Mouse (Mus musculus) hindbrain, embryonic 11.5 days (tissue): ENCODE measurements around the gene Il20. TPM values are rescaled to one million over a fixed set of nuclear protein-coding genes. Genes with fewer than 3 reads are reported as not detected.

Experiments
- ATAC-seq: fragments of 200-750 bp; cut with Nextera tagmentation; 2 replicates; pipeline ENCODE4 v1.8.0; 2017; ENCODE audit warnings: mild to moderate bottlenecking, moderate TSS enrichment, moderate library complexity; ENCODE audit not compliant: low FRiP score
- DNase-seq: peaks from one replicate; pipeline ENCODE4 v3.0.0-alpha.2; 2015; ENCODE audit warnings: low spot score
- H3K27ac ChIP-seq: fragments of 300-500 bp; sonication (generic); 2 replicates; pipeline ENCODE4 v1.5.1; 2014; ENCODE audit warnings: mild to moderate bottlenecking, low read depth, low read length
- H3K27me3 ChIP-seq: fragments of 300-500 bp; sonication (generic); 2 replicates; pipeline ENCODE4 v1.6.1; 2014; ENCODE audit warnings: mild to moderate bottlenecking, low read length, moderate library complexity, mixed read lengths; ENCODE audit not compliant: control insufficient read depth, insufficient read depth
- H3K36me3 ChIP-seq: fragments of 300-500 bp; sonication (generic); 2 replicates; pipeline ENCODE4 v1.6.1; 2014; ENCODE audit warnings: mild to moderate bottlenecking, low read length, moderate library complexity, mixed read lengths; ENCODE audit not compliant: control insufficient read depth, insufficient read depth
- H3K4me1 ChIP-seq: fragments of 300-500 bp; sonication (generic); replicated peaks from 2 replicates; pipeline ENCODE4 v1.6.1; 2014; ENCODE audit warnings: low read length, mixed read lengths; ENCODE audit not compliant: control insufficient read depth, insufficient read depth
- H3K4me2 ChIP-seq: fragments of 300-500 bp; sonication (generic); replicated peaks from 2 replicates; pipeline ENCODE4 v1.6.1; 2014; ENCODE audit warnings: mild to moderate bottlenecking, low read depth, low read length
- H3K4me3 ChIP-seq: fragments of 300-500 bp; sonication (generic); 2 replicates; pipeline ENCODE4 v1.5.1; 2014; ENCODE audit warnings: low read depth, low read length
- H3K9ac ChIP-seq: fragments of 300-500 bp; sonication (generic); 2 replicates; pipeline ENCODE4 v1.6.1; 2014; ENCODE audit warnings: low read depth, low read length
- H3K9me3 ChIP-seq: fragments of 300-500 bp; sonication (generic); 2 replicates; pipeline ENCODE4 v1.6.1; 2016; ENCODE audit warnings: low read length; ENCODE audit not compliant: control insufficient read depth
- WGBS: fragments of 180-500 bp; shearing (Covaris S2); extraction: QIAGEN DNeasy Blood & Tissue Kit; methylation state at CpG from one replicate; pipeline ENCODE4 v1.1.7; 2014; 5-methylcytosine and 5-hydroxymethylcytosine counted together
- polyA plus RNA-seq: library from polyadenylated mRNA; unstranded; fragments of >200 nt; fragmentation: Nextera tagmentation; extraction: Ambion mirVana; gene quantifications from 2 replicates; pipeline ENCODE4 v1.2.1, GENCODE M21; 2014

The Il20 gene
- polyA plus RNA-seq, 1 experiment from 2014 or later = not detected

- Histone ChIP-seq H3K27ac (no peak overlapping the region), H3K4me1 (no peaks in the 10 kb centered on the region), H3K36me3 (no peaks in the 10 kb centered on the region), H3K27me3 (no peaks in the 10 kb centered on the region), H3K4me3 (no peak overlapping the region), H3K4me2 (no peak overlapping the region), H3K9me3 (no peaks in the 10 kb centered on the region), H3K9ac (no peak overlapping the region)
- WGBS = 88% methylated on average over 7 of the region's 7 CpGs
- ATAC-seq = no peak
- DNase-seq = no peak
Observed at GRCm38 (mm10) chr1:130902505-130902904, 8.7 kb downstream of the Il20 start.

GRCm38 (mm10) chr1:130894468-130894867 lies 16.8 kb downstream of the Il20 start:
- H3K4me2 ChIP-seq = no peak overlapping the region
- H3K9me3 ChIP-seq = no peaks in the 10 kb centered on the region
- ATAC-seq (no peak), DNase-seq (no peak)
- no peak overlapping the region for H3K9ac ChIP-seq
- WGBS = 74% methylated on average over 6 of the region's 6 CpGs
- H3K27me3 ChIP-seq = no peaks in the 10 kb centered on the region
- H3K4me3 ChIP-seq = no peak overlapping the region
- no peak overlapping the region for H3K27ac ChIP-seq
- H3K36me3 ChIP-seq = no peaks in the 10 kb centered on the region
- no peaks in the 10 kb centered on the region for H3K4me1 ChIP-seq

DNA sequence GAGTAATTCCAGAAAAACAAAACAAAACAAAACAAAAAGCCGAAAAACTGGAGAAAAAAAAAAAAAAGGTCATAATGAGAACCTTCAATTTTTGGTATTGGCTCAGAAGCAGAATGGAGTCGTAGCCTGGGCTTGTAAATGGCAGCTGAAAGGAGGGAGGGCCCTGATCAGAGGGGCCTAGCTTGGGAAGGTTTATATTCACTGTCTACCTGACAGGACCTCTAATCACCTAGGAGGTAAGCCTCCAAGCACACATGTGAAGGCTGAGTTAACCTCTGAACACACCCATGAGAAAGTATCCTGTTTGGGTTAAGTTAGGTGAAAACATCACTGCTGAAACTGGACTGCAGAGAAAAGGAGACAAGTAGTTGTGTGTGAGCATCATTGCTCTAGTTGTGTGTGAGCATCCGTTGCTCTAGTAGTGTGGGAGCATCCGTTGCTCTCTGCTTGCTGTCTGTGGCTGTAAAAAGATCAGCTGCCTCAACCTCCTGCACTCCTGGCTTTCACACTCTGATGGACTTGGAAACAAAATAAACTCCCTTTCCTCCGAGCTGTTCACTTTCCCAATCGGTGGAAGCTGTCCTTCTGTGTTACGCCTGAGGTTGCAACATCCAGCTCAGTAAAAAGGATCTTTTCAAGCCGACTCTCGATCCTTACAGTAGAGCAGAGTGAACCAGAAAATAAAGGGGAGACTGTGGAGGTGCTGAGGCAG lies 17.8 kb downstream of the Il20 start:
- no peaks in the 10 kb centered on the region for H3K27me3 ChIP-seq
- H3K36me3 ChIP-seq = no peaks in the 10 kb centered on the region
- ATAC-seq = no peak
- H3K9me3 ChIP-seq = no peaks in the 10 kb centered on the region
- no peaks in the 10 kb centered on the region for H3K4me1 ChIP-seq
- WGBS = 78% methylated on average over 9 of the region's 9 CpGs
- no peak overlapping the region for H3K4me3 ChIP-seq
- no peak for DNase-seq
- H3K27ac ChIP-seq = no peak overlapping the region
- H3K9ac ChIP-seq = no peak overlapping the region
- no peak overlapping the region for H3K4me2 ChIP-seq

- Histone ChIP-seq H3K27me3 (no peaks in the 10 kb centered on the region), H3K4me2 (no peak overlapping the region), H3K4me1 (no peaks in the 10 kb centered on the region), H3K9ac (no peak overlapping the region), H3K4me3 (no peak overlapping the region), H3K36me3 (no peaks in the 10 kb centered on the region), H3K9me3 (no peaks in the 10 kb centered on the region), H3K27ac (no peak overlapping the region)
- no peak for ATAC-seq
- WGBS = 79% methylated on average over 1 of the region's 1 CpGs
- DNase-seq = no peak
Observed at GRCm38 (mm10) chr1:130892446-130892845, 18.8 kb downstream of the Il20 start.

DNA sequence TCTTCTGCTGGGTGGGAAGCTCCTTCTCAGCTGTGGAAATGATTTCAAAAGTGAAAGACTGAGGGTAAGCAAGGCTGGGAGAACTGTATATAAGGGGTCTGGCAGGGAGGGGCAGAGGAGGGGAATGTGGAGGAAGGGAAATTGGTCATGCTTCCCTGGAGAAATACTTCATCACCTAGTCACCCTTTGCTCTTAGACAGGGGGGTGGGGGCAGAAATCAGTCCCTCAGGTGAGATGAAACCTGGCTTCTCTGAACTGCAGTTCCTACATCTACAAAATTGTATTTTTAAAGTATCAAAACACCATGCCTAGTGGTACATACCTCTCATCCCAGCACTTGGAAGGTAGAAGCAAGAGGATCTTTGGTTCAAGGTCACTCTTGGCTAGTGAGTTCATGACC lies 23.9 kb downstream of the Il20 start, which contains the start of gene Il24:
Il24 (minus strand) TSS at position 101 of the 400 bp plus-strand sequence.
- Histone ChIP-seq H3K4me2 (no peak within 1 kb of the TSS), H3K4me3 (no peak within 1 kb of the TSS), H3K27me3 (no peaks in the 10 kb centered on the region), H3K9ac (no peak within 1 kb of the TSS), H3K36me3 (no peaks in the 10 kb centered on the region), H3K9me3 (no peaks in the 10 kb centered on the region), H3K4me1 (no peaks in the 10 kb centered on the region), H3K27ac (no peak within 1 kb of the TSS)
- DNase-seq (no peak), ATAC-seq (no peak)

- Histone ChIP-seq H3K4me3 (no peak overlapping the region), H3K4me2 (no peak overlapping the region), H3K36me3 (no peaks in the 10 kb centered on the region), H3K9ac (no peak overlapping the region), H3K4me1 (no peaks in the 10 kb centered on the region), H3K27ac (no peak overlapping the region), H3K27me3 (peaks cover 2% of the 10 kb centered on the region), H3K9me3 (no peaks in the 10 kb centered on the region)
- ATAC-seq (no peak), DNase-seq (no peak)
- WGBS = 85% methylated on average over 4 of the region's 4 CpGs
Observed at GRCm38 (mm10) chr1:130883146-130883545, 28.1 kb downstream of the Il20 start.

DNA sequence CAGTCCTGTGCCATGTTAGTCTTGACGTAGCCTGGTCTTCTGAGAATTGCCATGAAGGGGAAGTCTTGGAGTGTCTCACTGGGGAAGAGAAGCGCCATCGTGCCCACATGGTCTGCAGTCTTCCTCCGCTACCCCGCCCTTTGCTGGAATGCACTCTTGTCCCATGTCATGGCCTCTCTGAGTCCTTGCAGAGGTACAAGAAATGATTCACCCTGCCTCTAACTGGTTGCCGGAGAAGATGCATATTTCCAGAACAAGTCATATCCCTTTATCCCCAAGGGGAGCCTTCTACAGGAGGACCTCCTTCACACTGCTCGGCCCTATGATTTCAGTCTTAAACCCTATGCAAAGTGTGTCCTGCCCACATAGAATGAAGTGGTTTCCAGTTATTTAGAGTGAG lies 31.3 kb downstream of the Il20 start:
- 94% methylated on average over 7 of the region's 7 CpGs for WGBS
- DNase-seq = no peak

DNA sequence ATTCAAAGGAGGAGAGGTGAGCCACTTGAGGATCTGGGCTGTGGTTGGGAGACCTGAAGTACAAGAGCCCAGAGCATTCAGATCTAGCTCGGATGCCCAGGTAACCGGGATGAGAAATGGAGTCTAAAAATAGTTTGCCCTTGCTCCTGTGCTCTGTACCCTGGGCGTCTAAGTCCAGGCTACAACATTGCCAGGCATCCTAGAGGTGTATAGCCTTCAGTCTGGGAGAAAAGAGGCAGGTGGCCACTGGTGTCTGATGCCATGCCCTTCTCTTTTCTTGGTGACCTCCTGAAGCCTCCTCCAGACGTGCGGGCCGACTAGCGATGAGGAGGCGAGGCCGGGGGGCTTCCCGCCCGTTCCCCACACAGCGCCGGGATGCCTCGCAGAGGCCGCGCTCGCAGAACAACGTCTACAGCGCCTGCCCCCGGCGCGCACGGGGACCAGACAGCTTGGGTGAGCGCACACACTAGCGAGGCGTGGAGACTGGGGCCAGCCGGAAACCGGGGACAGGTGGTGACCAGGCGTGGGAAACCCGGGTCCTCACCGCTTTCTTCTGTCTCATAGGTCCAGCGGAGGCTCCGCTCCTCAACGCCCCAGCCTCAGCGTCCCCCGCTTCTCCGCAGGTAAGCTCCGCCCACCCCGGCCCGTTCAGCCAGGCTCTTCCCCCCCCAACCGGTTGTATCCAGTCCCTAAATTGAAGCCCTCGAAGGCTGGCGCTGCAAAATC lies 33.2 kb downstream of the Il20 start:
- H3K4me3 ChIP-seq = peak overlapping the region; percentile 39
- H3K9ac ChIP-seq = peak overlapping the region; percentile 48; the same call in 1 of the 2 replicates
- ATAC-seq (peak; percentile 70), DNase-seq (peak; percentile 60)
- 4% methylated on average over 43 of the region's 43 CpGs for WGBS
- no peak overlapping the region for H3K27ac ChIP-seq
- peak overlapping the region; percentile 88 for H3K4me2 ChIP-seq
- peaks cover 11% of the 10 kb centered on the region for H3K27me3 ChIP-seq
- H3K4me1 ChIP-seq = no peaks in the 10 kb centered on the region
- H3K36me3 ChIP-seq = no peaks in the 10 kb centered on the region
- no peaks in the 10 kb centered on the region for H3K9me3 ChIP-seq

More for the DNA sequence above, 31.3 kb downstream of the Il20 start:
- no peak overlapping the region for H3K4me3 ChIP-seq
- ATAC-seq = no peak
- peaks cover 11% of the 10 kb centered on the region for H3K27me3 ChIP-seq
- no peak overlapping the region for H3K27ac ChIP-seq
- no peak overlapping the region for H3K4me2 ChIP-seq
- no peak overlapping the region for H3K9ac ChIP-seq
- H3K4me1 ChIP-seq = no peaks in the 10 kb centered on the region
- no peaks in the 10 kb centered on the region for H3K36me3 ChIP-seq
- no peaks in the 10 kb centered on the region for H3K9me3 ChIP-seq
